Mouse (Mus musculus): ENCODE measurements around the gene Edem1. TPM values are rescaled to one million over a fixed set of nuclear protein-coding genes. Genes with fewer than 3 reads are reported as not detected.

Gene Edem1
- polyA plus RNA-seq (2016; fragmentation: Nextera tagmentation; extraction: Ambion mirVana), result 16.1 and 21.9 TPM in 2 replicates

GRCm38 (mm10) chr6:108828234-108828868, at the start of gene Edem1:
Edem1 (plus strand) TSS chr6:108828641.
- Histone ChIP-seq H3K36me3 (peaks cover 12% of the 10 kb centered on the region; the same call in 1 of the 2 replicates), H3K9me3 (no peaks in the 10 kb centered on the region), H3K4me3 (peak within 1 kb of the TSS; percentile 95), H3K27me3 (ENCODE audit: insufficient read depth, poor library complexity, severe bottlenecking) (no peaks in the 10 kb centered on the region), H3K27ac (peak within 1 kb of the TSS; percentile 95), H3K4me1 (peaks cover 17% of the 10 kb centered on the region)
- peak; percentile 99 for DNase-seq (ENCODE audit: low spot score)
- under 1% methylated on average over 67 of the region's 67 CpGs for WGBS

- H3K27me3 ChIP-seq (ENCODE audit: insufficient read depth, poor library complexity, severe bottlenecking), result no peaks in the 10 kb centered on the region
- H3K4me1 ChIP-seq, result peaks cover 17% of the 10 kb centered on the region
- H3K36me3 ChIP-seq, result no peaks in the 10 kb centered on the region
- no peak overlapping the region for H3K4me3 ChIP-seq
- no peak for DNase-seq (ENCODE audit: low spot score)
- H3K27ac ChIP-seq, result no peak overlapping the region
- no peaks in the 10 kb centered on the region for H3K9me3 ChIP-seq
- WGBS, result 61% methylated on average over 6 of the region's 6 CpGs
Measured at GRCm38 (mm10) chr6:108781865-108782264, 46.6 kb upstream of the Edem1 start.

- Histone ChIP-seq H3K27me3 (ENCODE audit: insufficient read depth, poor library complexity, severe bottlenecking) (no peaks in the 10 kb centered on the region), H3K4me3 (peak within 1 kb of the TSS; percentile 99), H3K27ac (peak within 1 kb of the TSS; percentile 94), H3K4me1 (peaks cover 17% of the 10 kb centered on the region), H3K9me3 (no peaks in the 10 kb centered on the region), H3K36me3 (no peaks in the 10 kb centered on the region)
- peak; percentile 96 for DNase-seq (ENCODE audit: low spot score)
- 9% methylated on average over 36 of the region's 36 CpGs for WGBS
Measured at GRCm38 (mm10) chr6:108782526-108783183, 45.8 kb upstream of the Edem1 start, which contains the start of gene Arl8b. Arl8b (plus strand) TSS chr6:108783099.

- peak; percentile 84 for DNase-seq (ENCODE audit: low spot score)
- Histone ChIP-seq H3K4me3 (peak overlapping the region; percentile 99), H3K9me3 (no peaks in the 10 kb centered on the region), H3K27ac (peak overlapping the region; percentile 94), H3K36me3 (no peaks in the 10 kb centered on the region), H3K4me1 (peaks cover 17% of the 10 kb centered on the region), H3K27me3 (ENCODE audit: insufficient read depth, poor library complexity, severe bottlenecking) (no peaks in the 10 kb centered on the region)
- WGBS, result under 1% methylated on average over 57 of the region's 57 CpGs
Measured at GRCm38 (mm10) chr6:108783184-108783881, 45.1 kb upstream of the Edem1 start.

- WGBS, result 31% methylated on average over 11 of the region's 11 CpGs
Measured at GRCm38 (mm10) chr6:108784056-108784455, 44.4 kb upstream of the Edem1 start.

GRCm38 (mm10) chr6:108784796-108785195, 43.6 kb upstream of the Edem1 start:
- peak overlapping the region; percentile 99 for H3K4me3 ChIP-seq
- peaks cover 17% of the 10 kb centered on the region for H3K4me1 ChIP-seq
- H3K27me3 ChIP-seq (ENCODE audit: insufficient read depth, poor library complexity, severe bottlenecking), result no peaks in the 10 kb centered on the region
- H3K9me3 ChIP-seq, result no peaks in the 10 kb centered on the region
- WGBS, result 53% methylated on average over 5 of the region's 5 CpGs
- H3K36me3 ChIP-seq, result no peaks in the 10 kb centered on the region
- no peak overlapping the region for H3K27ac ChIP-seq
- DNase-seq (ENCODE audit: low spot score), result no peak

More at GRCm38 (mm10) chr6:108784056-108784455, 44.4 kb upstream of the Edem1 start:
- Histone ChIP-seq H3K27me3 (ENCODE audit: insufficient read depth, poor library complexity, severe bottlenecking) (no peaks in the 10 kb centered on the region), H3K27ac (no peak overlapping the region), H3K9me3 (no peaks in the 10 kb centered on the region), H3K36me3 (no peaks in the 10 kb centered on the region), H3K4me1 (peaks cover 17% of the 10 kb centered on the region), H3K4me3 (peak overlapping the region; percentile 99)
- no peak for DNase-seq (ENCODE audit: low spot score)

GRCm38 (mm10) chr6:108785551-108785950, 42.9 kb upstream of the Edem1 start:
- no peaks in the 10 kb centered on the region for H3K36me3 ChIP-seq
- DNase-seq (ENCODE audit: low spot score), result no peak
- no peak overlapping the region for H3K4me3 ChIP-seq
- no peaks in the 10 kb centered on the region for H3K9me3 ChIP-seq
- no peaks in the 10 kb centered on the region for H3K27me3 ChIP-seq (ENCODE audit: insufficient read depth, poor library complexity, severe bottlenecking)
- H3K27ac ChIP-seq, result no peak overlapping the region
- WGBS, result 81% methylated on average over 3 of the region's 3 CpGs
- H3K4me1 ChIP-seq, result peaks cover 17% of the 10 kb centered on the region

- Histone ChIP-seq H3K4me1 (0 out of 2 replicates have a peak, but pooled peaks cover 4% of the 10 kb centered on the region), H3K36me3 (no peaks in the 10 kb centered on the region)
- 75% methylated on average over 5 of the region's 5 CpGs for WGBS
Measured at GRCm38 (mm10) chr6:108791498-108791897, 36.9 kb upstream of the Edem1 start.

GRCm38 (mm10) chr6:108795912-108796311, 32.5 kb upstream of the Edem1 start:
- no peak overlapping the region for H3K4me3 ChIP-seq
- no peak for DNase-seq (ENCODE audit: low spot score)
- no peaks in the 10 kb centered on the region for H3K27me3 ChIP-seq (ENCODE audit: insufficient read depth, poor library complexity, severe bottlenecking)
- H3K4me1 ChIP-seq, result 0 out of 2 replicates have a peak, but pooled peaks cover 6% of the 10 kb centered on the region
- H3K9me3 ChIP-seq, result no peaks in the 10 kb centered on the region
- WGBS, result 51% methylated on average over 1 of the region's 1 CpGs
- H3K36me3 ChIP-seq, result no peaks in the 10 kb centered on the region
- no peak overlapping the region for H3K27ac ChIP-seq

More at GRCm38 (mm10) chr6:108791498-108791897, 36.9 kb upstream of the Edem1 start:
- no peak overlapping the region for H3K4me3 ChIP-seq
- no peaks in the 10 kb centered on the region for H3K27me3 ChIP-seq (ENCODE audit: insufficient read depth, poor library complexity, severe bottlenecking)
- no peak for DNase-seq (ENCODE audit: low spot score)
- no peak overlapping the region for H3K27ac ChIP-seq
- H3K9me3 ChIP-seq, result no peaks in the 10 kb centered on the region

- no peak for DNase-seq (ENCODE audit: low spot score)
- no peaks in the 10 kb centered on the region for H3K9me3 ChIP-seq
- no peaks in the 10 kb centered on the region for H3K27me3 ChIP-seq (ENCODE audit: insufficient read depth, poor library complexity, severe bottlenecking)
- H3K27ac ChIP-seq, result no peak overlapping the region
- no peak overlapping the region for H3K4me3 ChIP-seq
- 60% methylated on average over 2 of the region's 2 CpGs for WGBS
- H3K4me1 ChIP-seq, result 0 out of 2 replicates have a peak, but pooled peaks cover 6% of the 10 kb centered on the region
- H3K36me3 ChIP-seq, result no peaks in the 10 kb centered on the region
Measured at GRCm38 (mm10) chr6:108796706-108797105, 31.7 kb upstream of the Edem1 start.

GRCm38 (mm10) chr6:108805194-108805593, 23.2 kb upstream of the Edem1 start:
- no peak for DNase-seq (ENCODE audit: low spot score)
- no peaks in the 10 kb centered on the region for H3K9me3 ChIP-seq
- H3K36me3 ChIP-seq, result no peaks in the 10 kb centered on the region
- no peaks in the 10 kb centered on the region for H3K4me1 ChIP-seq
- H3K27ac ChIP-seq, result no peak overlapping the region
- 38% methylated on average over 1 of the region's 1 CpGs for WGBS
- H3K27me3 ChIP-seq (ENCODE audit: insufficient read depth, poor library complexity, severe bottlenecking), result no peaks in the 10 kb centered on the region
- H3K4me3 ChIP-seq, result no peak overlapping the region

- DNase-seq (ENCODE audit: low spot score), result peak; percentile 67
- Histone ChIP-seq H3K27ac (no peak overlapping the region), H3K4me1 (no peaks in the 10 kb centered on the region), H3K36me3 (no peaks in the 10 kb centered on the region), H3K9me3 (no peaks in the 10 kb centered on the region), H3K27me3 (ENCODE audit: insufficient read depth, poor library complexity, severe bottlenecking) (no peaks in the 10 kb centered on the region), H3K4me3 (no peak overlapping the region)
- 84% methylated on average over 7 of the region's 7 CpGs for WGBS
Measured at GRCm38 (mm10) chr6:108805871-108806270, 22.6 kb upstream of the Edem1 start.

- 73% methylated on average over 3 of the region's 3 CpGs for WGBS
- Histone ChIP-seq H3K27me3 (ENCODE audit: insufficient read depth, poor library complexity, severe bottlenecking) (no peaks in the 10 kb centered on the region), H3K4me3 (no peak overlapping the region), H3K27ac (no peak overlapping the region), H3K36me3 (no peaks in the 10 kb centered on the region), H3K4me1 (no peaks in the 10 kb centered on the region), H3K9me3 (no peaks in the 10 kb centered on the region)
- DNase-seq (ENCODE audit: low spot score), result no peak
Measured at GRCm38 (mm10) chr6:108807446-108807845, 21.0 kb upstream of the Edem1 start.
